Mouse (Mus musculus) liver, adult 2 months (tissue): ENCODE data around the gene Nfe2. TPM values are rescaled to one million over a fixed set of nuclear protein-coding genes. Genes with fewer than 3 reads are reported as not detected.

Experiments
- DNase-seq: peaks from one replicate; pipeline ENCODE4 v3.0.0-alpha.2; 2011; ENCODE audit warnings: low read depth, low spot score; ENCODE audit errors: extremely low read depth
- H3K27ac ChIP-seq: fragments of 200-500 bp; replicated peaks from 2 replicates; pipeline ENCODE4 v1.5.1; 2012; ENCODE audit warnings: low read depth, mild to moderate bottlenecking, control low read depth, inconsistent platforms, low read length; ENCODE audit not compliant: insufficient read depth
- H3K27me3 ChIP-seq: fragments of 200-500 bp; 2 replicates; pipeline ENCODE4 v1.6.1; 2012; ENCODE audit warnings: mild to moderate bottlenecking, moderate library complexity, low read length, inconsistent platforms; ENCODE audit not compliant: control insufficient read depth, insufficient read depth
- H3K36me3 ChIP-seq: fragments of 200-500 bp; 2 replicates; pipeline ENCODE4 v1.6.1; 2012; ENCODE audit warnings: low read length, inconsistent platforms; ENCODE audit not compliant: control insufficient read depth, insufficient read depth
- H3K4me1 ChIP-seq: fragments of 200-500 bp; 2 replicates; pipeline ENCODE4 v1.6.1; 2011; ENCODE audit warnings: low read length; ENCODE audit not compliant: control insufficient read depth, insufficient read depth
- H3K4me3 ChIP-seq: fragments of 200-500 bp; 2 replicates; pipeline ENCODE4 v1.5.1; 2011; ENCODE audit warnings: low read depth, mild to moderate bottlenecking, control low read depth, low read length, moderate library complexity; ENCODE audit not compliant: insufficient read depth
- H3K79me2 ChIP-seq: fragments of 200-500 bp; 2 replicates; pipeline ENCODE4 v1.6.1; 2012; ENCODE audit warnings: inconsistent platforms, mild to moderate bottlenecking, low read length, moderate library complexity; ENCODE audit not compliant: control insufficient read depth, insufficient read depth
- H3K9ac ChIP-seq: fragments of 200-500 bp; 2 replicates; pipeline ENCODE4 v1.6.1; 2012; ENCODE audit warnings: low read depth, mild to moderate bottlenecking, control low read depth, inconsistent platforms, low read length
- CTCF ChIP-seq: fragments of 200-500 bp; IDR thresholded peaks from 2 replicates; pipeline ENCODE4 v1.5.1; 2011; ENCODE audit warnings: low read depth, low read length, control low read depth
- POLR2A ChIP-seq: fragments of 200-500 bp; IDR thresholded peaks from 2 replicates; pipeline ENCODE4 v1.6.1; 2011; ENCODE audit warnings: low read length, control low read depth; ENCODE audit not compliant: insufficient read depth; ENCODE audit errors: extremely low read depth
- WGBS: fragments of 180-500 bp; shearing (Covaris S2); methylation state at CpG from one replicate; pipeline ENCODE4 v1.1.7; 2018; 5-methylcytosine and 5-hydroxymethylcytosine counted together
- polyA plus RNA-seq: library from polyadenylated mRNA; depleted of rRNA; stranded (reverse); fragments of >200 nt; gene quantifications from 2 replicates; pipeline ENCODE4 v1.2.3, GENCODE M21; 2012
- total RNA-seq: library from RNA; depleted of rRNA; stranded (reverse); fragments of >200 nt; gene quantifications from 2 replicates; pipeline ENCODE4 v1.2.3, GENCODE M21; 2014

The Nfe2 gene
- total and polyA plus RNA-seq, 2 experiments, result 0.74 to 4.9 TPM

- H3K36me3 ChIP-seq, result peaks cover 35% of the 10 kb centered on the region
- H3K4me3 ChIP-seq, result no peak overlapping the region
- no peaks in the 10 kb centered on the region for H3K79me2 ChIP-seq
- H3K27ac ChIP-seq, result no peak overlapping the region
- 88% methylated on average over 18 of the region's 18 CpGs for WGBS
- H3K4me1 ChIP-seq, result peaks cover 8% of the 10 kb centered on the region
- no peaks in the 10 kb centered on the region for H3K27me3 ChIP-seq
- no peak for DNase-seq
- TF ChIP-seq POLR2A, result no peak
- TF ChIP-seq CTCF, result no peak
- no peak overlapping the region for H3K9ac ChIP-seq
These were observed 41.9 kb upstream of the Nfe2 start for GRCm38 (mm10) chr15:103300067-103300471.

GRCm38 (mm10) chr15:103299644-103300043 lies 41.4 kb upstream of the Nfe2 start:
- Histone ChIP-seq H3K27me3 (no peaks in the 10 kb centered on the region), H3K79me2 (no peaks in the 10 kb centered on the region), H3K9ac (no peak overlapping the region), H3K4me3 (no peak overlapping the region), H3K27ac (no peak overlapping the region), H3K4me1 (peaks cover 8% of the 10 kb centered on the region), H3K36me3 (peaks cover 37% of the 10 kb centered on the region)
- no peak for DNase-seq
- WGBS, result 85% methylated on average over 8 of the region's 8 CpGs
- TF ChIP-seq POLR2A, result no peak
- no peak for TF ChIP-seq CTCF

GRCm38 (mm10) chr15:103298861-103299616 lies 40.8 kb upstream of the Nfe2 start:
- WGBS, result 93% methylated on average over 5 of the region's 5 CpGs
- no peak for TF ChIP-seq CTCF
- TF ChIP-seq POLR2A, result no peak
- no peaks in the 10 kb centered on the region for H3K27me3 ChIP-seq
- no peaks in the 10 kb centered on the region for H3K79me2 ChIP-seq
- H3K36me3 ChIP-seq, result peaks cover 40% of the 10 kb centered on the region
- H3K9ac ChIP-seq, result no peak overlapping the region
- no peak for DNase-seq
- peaks cover 3% of the 10 kb centered on the region; the same call in 1 of the 2 replicates for H3K4me1 ChIP-seq
- H3K4me3 ChIP-seq, result no peak overlapping the region
- no peak overlapping the region for H3K27ac ChIP-seq

- 92% methylated on average over 3 of the region's 3 CpGs for WGBS
- Histone ChIP-seq H3K4me1 (no peaks in the 10 kb centered on the region), H3K79me2 (no peaks in the 10 kb centered on the region), H3K27ac (no peak overlapping the region), H3K36me3 (peaks cover 50% of the 10 kb centered on the region), H3K9ac (no peak overlapping the region), H3K27me3 (no peaks in the 10 kb centered on the region), H3K4me3 (no peak overlapping the region)
- DNase-seq, result no peak
- no peak for TF ChIP-seq CTCF
- no peak for TF ChIP-seq POLR2A
These were observed 39.8 kb upstream of the Nfe2 start for GRCm38 (mm10) chr15:103298026-103298425.

- H3K79me2 ChIP-seq, result no peaks in the 10 kb centered on the region
- H3K9ac ChIP-seq, result no peak overlapping the region
- 92% methylated on average over 6 of the region's 6 CpGs for WGBS
- no peak for DNase-seq
- H3K27me3 ChIP-seq, result no peaks in the 10 kb centered on the region
- H3K36me3 ChIP-seq, result peaks cover 57% of the 10 kb centered on the region
- H3K27ac ChIP-seq, result no peak overlapping the region
- no peaks in the 10 kb centered on the region for H3K4me1 ChIP-seq
- TF ChIP-seq POLR2A, result no peak
- TF ChIP-seq CTCF, result no peak
- no peak overlapping the region for H3K4me3 ChIP-seq
These were observed 39.1 kb upstream of the Nfe2 start for GRCm38 (mm10) chr15:103297313-103297712.

- H3K79me2 ChIP-seq, result no peaks in the 10 kb centered on the region
- WGBS, result 68% methylated on average over 5 of the region's 5 CpGs
- TF ChIP-seq CTCF (no peak), POLR2A (no peak)
- H3K27ac ChIP-seq, result no peak overlapping the region
- DNase-seq, result no peak
- H3K27me3 ChIP-seq, result no peaks in the 10 kb centered on the region
- no peak overlapping the region for H3K4me3 ChIP-seq
- no peaks in the 10 kb centered on the region for H3K4me1 ChIP-seq
- H3K36me3 ChIP-seq, result peaks cover 64% of the 10 kb centered on the region
- no peak overlapping the region for H3K9ac ChIP-seq
These were observed 37.6 kb upstream of the Nfe2 start for GRCm38 (mm10) chr15:103295851-103296250.
